Mouse (Mus musculus) heart, adult 2 months (tissue): ENCODE data around the gene Hmx2. TPM values are rescaled to one million over a fixed set of nuclear protein-coding genes. Genes with fewer than 3 reads are reported as not detected.

ENCODE experiments used
- DNase-seq, 2 experiments: peaks; one replicate each; pipeline ENCODE4 v3.0.0; 2021
- H3K27ac ChIP-seq: fragments of 200-600 bp; 2 replicates; pipeline ENCODE4 v1.8.1; 2022
- H3K27me3 ChIP-seq: fragments of 200-500 bp; 2 replicates; pipeline ENCODE4 v1.6.1; 2012; ENCODE audit warnings: mild to moderate bottlenecking, low read length, inconsistent platforms, mixed read lengths; ENCODE audit not compliant: control insufficient read depth, insufficient read depth
- H3K36me3 ChIP-seq: fragments of 200-500 bp; 2 replicates; pipeline ENCODE4 v1.6.1; 2012; ENCODE audit warnings: low read length, inconsistent platforms; ENCODE audit not compliant: control insufficient read depth, insufficient read depth
- H3K4me1 ChIP-seq: fragments of 200-500 bp; 2 replicates; pipeline ENCODE4 v1.6.1; 2011; ENCODE audit warnings: low read length; ENCODE audit not compliant: control insufficient read depth, insufficient read depth
- H3K4me3 ChIP-seq: fragments of 200-600 bp; 2 replicates; pipeline ENCODE4 v1.8.1; 2022
- H3K79me2 ChIP-seq: fragments of 200-500 bp; replicated peaks from 2 replicates; pipeline ENCODE4 v1.6.1; 2012; ENCODE audit warnings: mild to moderate bottlenecking, inconsistent platforms, low read length, moderate library complexity, mixed read lengths; ENCODE audit not compliant: control insufficient read depth, insufficient read depth
- H3K9ac ChIP-seq: fragments of 200-500 bp; 2 replicates; pipeline ENCODE4 v1.6.1; 2012; ENCODE audit warnings: low read depth, mild to moderate bottlenecking, control low read depth, inconsistent platforms, low read length, mixed read lengths
- CTCF ChIP-seq: fragments of 200-600 bp; IDR thresholded peaks from 2 replicates; pipeline ENCODE4 v1.8.1; 2022; ENCODE audit warnings: antibody characterized with exemption, mild to moderate bottlenecking, moderate library complexity
- EP300 ChIP-seq: fragments of 200-500 bp; IDR thresholded peaks from 2 replicates; pipeline ENCODE4 v1.6.1; 2011; ENCODE audit warnings: low read depth, low read length, control low read depth; ENCODE audit not compliant: insufficient read depth
- POLR2A ChIP-seq: fragments of 200-500 bp; IDR thresholded peaks from 2 replicates; pipeline ENCODE4 v1.6.1; 2011; ENCODE audit warnings: mild to moderate bottlenecking, low read depth, low read length, control low read depth; ENCODE audit not compliant: insufficient read depth
- WGBS: fragments of 180-500 bp; shearing (Covaris S2); methylation state at CpG from one replicate; pipeline ENCODE4 v1.1.7; 2018; 5-methylcytosine and 5-hydroxymethylcytosine counted together
- intact Hi-C: fragments of 180-260 bp; cut with DNase I; formaldehyde crosslinking; loops from one replicate; pipeline ENCODE4 v1.15.1; 2025
- polyA plus RNA-seq: library from polyadenylated mRNA; depleted of rRNA; stranded (reverse); fragments of >200 nt; gene quantifications from 2 replicates; pipeline ENCODE4 v1.2.3, GENCODE M21; 2012; rRNA removed
- total RNA-seq, 2 experiments: library from RNA; stranded (reverse); gene quantifications; 2 replicates each; pipeline ENCODE4 v1.2.3; 2021

The Hmx2 gene
- total and polyA plus RNA-seq, 3 experiments: not detected

GRCm38 (mm10) chr7:131598483-131598824 lies 49.9 kb downstream of the Hmx2 start:
- H3K9ac ChIP-seq: no peak overlapping the region
- H3K4me1 ChIP-seq: no peaks in the 10 kb centered on the region
- H3K36me3 ChIP-seq: no peaks in the 10 kb centered on the region
- intact Hi-C loops: no loop called here
- H3K27ac ChIP-seq: no peak overlapping the region
- no peak overlapping the region for H3K4me3 ChIP-seq
- no peaks in the 10 kb centered on the region; the same call in 1 of the 2 replicates for H3K27me3 ChIP-seq
- no peak for DNase-seq
- no peaks in the 10 kb centered on the region for H3K79me2 ChIP-seq
- TF ChIP-seq CTCF (no peak), POLR2A (no peak), EP300 (no peak)
- WGBS: 6% methylated on average over 5 of the region's 5 CpGs

- Histone ChIP-seq H3K4me3 (no peak overlapping the region), H3K36me3 (no peaks in the 10 kb centered on the region), H3K27me3 (no peaks in the 10 kb centered on the region; the same call in 1 of the 2 replicates), H3K27ac (no peak overlapping the region), H3K79me2 (no peaks in the 10 kb centered on the region), H3K9ac (no peak overlapping the region), H3K4me1 (no peaks in the 10 kb centered on the region)
- TF ChIP-seq CTCF: no peak
- TF ChIP-seq EP300: no peak
- no peak for TF ChIP-seq POLR2A
- intact Hi-C loops: no loop called here
- 83% methylated on average over 7 of the region's 7 CpGs for WGBS
- no peak for DNase-seq
These were observed 53.5 kb downstream of the Hmx2 start for GRCm38 (mm10) chr7:131602106-131602505.

- intact Hi-C loops: no loop called here
- 22% methylated on average over 9 of the region's 11 CpGs for WGBS
- DNase-seq: no peak
- H3K4me3 ChIP-seq: no peak overlapping the region
- H3K4me1 ChIP-seq: no peaks in the 10 kb centered on the region
- H3K9ac ChIP-seq: no peak overlapping the region
- H3K36me3 ChIP-seq: no peaks in the 10 kb centered on the region
- no peaks in the 10 kb centered on the region; the same call in 1 of the 2 replicates for H3K27me3 ChIP-seq
- no peak overlapping the region for H3K27ac ChIP-seq
- TF ChIP-seq CTCF (no peak), POLR2A (no peak), EP300 (no peak)
- no peaks in the 10 kb centered on the region for H3K79me2 ChIP-seq
These were observed 54.6 kb downstream of the Hmx2 start for GRCm38 (mm10) chr7:131603186-131603585.

GRCm38 (mm10) chr7:131604946-131605345 lies 56.4 kb downstream of the Hmx2 start:
- TF ChIP-seq CTCF (no peak), POLR2A (no peak), EP300 (no peak)
- Histone ChIP-seq H3K27ac (no peak overlapping the region), H3K79me2 (no peaks in the 10 kb centered on the region), H3K9ac (no peak overlapping the region), H3K36me3 (no peaks in the 10 kb centered on the region), H3K27me3 (no peaks in the 10 kb centered on the region), H3K4me3 (no peak overlapping the region), H3K4me1 (no peaks in the 10 kb centered on the region)
- intact Hi-C loops: no loop called here
- WGBS: 91% methylated on average over 10 of the region's 10 CpGs
- DNase-seq: no peak

- no peak for DNase-seq
- no peaks in the 10 kb centered on the region for H3K27me3 ChIP-seq
- no peaks in the 10 kb centered on the region for H3K36me3 ChIP-seq
- no peaks in the 10 kb centered on the region for H3K79me2 ChIP-seq
- WGBS: 55% methylated on average over 4 of the region's 4 CpGs
- intact Hi-C loops: no loop called here
- H3K27ac ChIP-seq: no peak overlapping the region
- no peaks in the 10 kb centered on the region for H3K4me1 ChIP-seq
- no peak overlapping the region for H3K9ac ChIP-seq
- H3K4me3 ChIP-seq: no peak overlapping the region
- no peak for TF ChIP-seq POLR2A
- TF ChIP-seq CTCF: no peak
- TF ChIP-seq EP300: no peak
These were observed 56.9 kb downstream of the Hmx2 start for GRCm38 (mm10) chr7:131605481-131605880.

Other genes starting within 250 kb of the Hmx2 start
- under 1 TPM; 0.21 to 0.32 TPM for gene Cuzd1, start 226.5 kb upstream of the Hmx2 start, total RNA-seq
- 0.64 and 0.79 TPM in 2 replicates for gene Cuzd1, start 226.5 kb upstream of the Hmx2 start, polyA plus RNA-seq
- not detected for gene Fam24b, start 219.3 kb upstream of the Hmx2 start, total RNA-seq
- gene Fam24b, start 219.3 kb upstream of the Hmx2 start, polyA plus RNA-seq: not detected in 2 replicates
- not detected for gene Fam24a, start 214.9 kb upstream of the Hmx2 start, total RNA-seq
- not detected in 2 replicates for gene Fam24a, start 214.9 kb upstream of the Hmx2 start, polyA plus RNA-seq
- gene 2310057M21Rik, start 186.0 kb upstream of the Hmx2 start, total RNA-seq: 10 to 100 TPM in 1 of 2 experiments, 1 to 10 TPM in 1; 9.7 to 17.1 TPM
- 6.2 and 8.1 TPM in 2 replicates for gene 2310057M21Rik, start 186.0 kb upstream of the Hmx2 start, polyA plus RNA-seq
- 10 to 100 TPM; 35.0 to 43.4 TPM for gene Pstk, start 177.6 kb upstream of the Hmx2 start, total RNA-seq
- gene Pstk, start 177.6 kb upstream of the Hmx2 start, polyA plus RNA-seq: 59.5 and 61.9 TPM in 2 replicates
- gene Ikzf5, start 138.3 kb upstream of the Hmx2 start, total RNA-seq: 10 to 100 TPM; 33.5 to 39.5 TPM
- gene Ikzf5, start 138.3 kb upstream of the Hmx2 start, polyA plus RNA-seq: 9.9 and 17.0 TPM in 2 replicates
- 100 to 1,000 TPM; 233 to 264 TPM for gene Acadsb, start 138.2 kb upstream of the Hmx2 start, total RNA-seq
- gene Acadsb, start 138.2 kb upstream of the Hmx2 start, polyA plus RNA-seq: 22.7 and 67.6 TPM in 2 replicates
- not detected for gene Hmx3, start 5.9 kb upstream of the Hmx2 start, total RNA-seq
- gene Hmx3, start 5.9 kb upstream of the Hmx2 start, polyA plus RNA-seq: not detected in 2 replicates
- gene Bub3, start 11.4 kb downstream of the Hmx2 start, total RNA-seq: 10 to 100 TPM; 25.0 to 29.8 TPM
- gene Bub3, start 11.4 kb downstream of the Hmx2 start, polyA plus RNA-seq: 34.5 and 57.8 TPM in 2 replicates